Mouse (Mus musculus) ovary, postnatal 14 days (tissue): ENCODE results near the gene Prdx6b.

Experiments
- DNase-seq: peaks from one replicate; pipeline ENCODE4 v3.0.0; 2022; ENCODE audit warnings: low spot score

Gene Prdx6b

DNA sequence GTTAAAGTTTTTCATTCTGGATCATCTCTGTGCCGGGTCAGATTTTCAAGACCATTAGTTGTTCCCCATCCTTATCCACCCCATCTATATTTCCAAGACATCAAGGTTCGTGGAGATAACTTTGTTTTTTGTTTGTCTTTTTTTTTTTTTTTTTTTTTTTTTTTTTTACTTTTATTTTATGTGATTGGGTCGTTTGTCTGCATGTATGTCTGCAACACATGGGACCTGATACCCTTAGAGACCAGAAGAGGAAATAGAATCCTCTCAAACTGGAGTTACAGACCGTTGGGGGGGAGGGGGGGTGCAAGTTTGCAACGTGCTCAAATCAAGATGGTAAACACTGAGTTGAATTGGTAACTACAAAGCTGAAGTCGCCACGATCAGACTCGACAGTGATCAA lies at the start of gene Prdx6b:
Gene Prdx6b, plus strand, starts transcription at position 301 of the 400 bp plus-strand sequence.
- DNase-seq: no peak

DNA sequence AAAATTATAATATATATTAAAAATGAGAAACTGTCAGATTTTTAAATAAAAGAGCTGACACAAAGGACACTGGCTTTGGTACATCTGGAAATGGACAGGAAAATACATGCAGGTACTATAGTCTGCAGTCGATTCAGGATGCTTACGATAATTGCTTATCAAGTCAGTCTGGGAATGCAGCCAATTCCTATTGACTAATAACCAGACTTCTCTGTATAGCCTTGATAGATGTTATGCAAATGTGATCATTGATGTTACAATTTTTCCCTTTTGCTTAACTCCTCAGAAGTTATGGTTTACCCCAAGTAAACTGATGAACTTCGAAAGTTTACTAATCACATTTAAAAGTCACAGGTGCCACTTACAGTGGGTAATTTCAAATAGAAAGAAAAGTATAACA lies 44.8 kb upstream of the Prdx6b start:
- DNase-seq: no peak

DNA sequence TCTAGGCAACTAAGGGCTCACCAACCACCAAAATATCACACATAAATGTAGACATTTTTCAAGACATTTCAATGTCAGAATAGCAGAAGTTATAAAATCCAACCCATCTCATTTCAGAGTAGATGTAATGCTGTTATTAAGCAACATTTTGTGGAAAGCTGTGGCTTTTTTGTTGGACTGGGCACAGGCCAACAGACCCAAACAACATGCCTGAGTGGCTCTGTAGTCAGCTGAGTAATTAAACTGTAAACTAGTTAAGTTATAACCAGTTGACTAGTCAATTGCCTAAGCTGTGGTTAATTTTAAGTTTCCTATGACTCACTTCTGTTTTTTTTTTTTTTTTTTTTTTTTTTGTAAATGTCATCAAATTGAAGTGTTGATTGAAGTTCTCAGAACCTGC lies 44.4 kb upstream of the Prdx6b start:
- no peak for DNase-seq

DNA sequence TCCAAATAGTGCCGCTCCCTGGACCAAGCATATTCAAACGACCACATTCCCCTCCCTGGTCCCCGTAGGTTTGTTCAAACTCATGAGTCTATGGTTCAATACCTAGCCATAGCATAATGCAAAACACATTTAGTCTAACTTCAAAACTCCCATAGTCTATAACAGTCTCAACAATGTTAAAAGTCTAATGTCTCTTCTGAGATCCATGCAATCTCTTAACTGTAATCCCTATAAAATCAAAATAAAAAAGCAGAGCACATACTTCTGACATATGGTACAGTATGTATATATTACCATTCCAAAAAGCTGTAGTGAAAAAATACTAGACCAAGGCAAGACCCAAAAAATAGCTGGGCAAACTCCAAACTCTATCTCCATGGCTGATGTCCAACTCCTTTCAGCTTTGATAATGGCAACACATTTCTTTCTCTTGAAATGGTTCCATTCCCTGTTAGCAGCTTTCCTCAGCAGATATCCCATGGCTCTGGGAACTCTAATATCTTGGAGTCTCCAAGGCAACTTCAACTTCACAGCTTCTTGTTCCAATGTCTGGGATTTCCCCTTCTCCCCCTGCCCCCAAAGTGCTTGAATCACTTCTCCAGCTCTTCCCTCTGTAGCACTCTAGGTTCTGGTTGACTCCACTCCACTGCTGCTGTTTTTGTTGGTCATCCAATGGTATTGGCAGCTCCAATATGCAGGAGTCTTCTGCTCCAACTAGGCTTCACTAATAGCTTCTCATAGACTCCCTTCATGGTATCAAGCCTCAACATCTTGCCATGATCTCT lies 32.2 kb upstream of the Prdx6b start:
- DNase-seq: no peak

DNA sequence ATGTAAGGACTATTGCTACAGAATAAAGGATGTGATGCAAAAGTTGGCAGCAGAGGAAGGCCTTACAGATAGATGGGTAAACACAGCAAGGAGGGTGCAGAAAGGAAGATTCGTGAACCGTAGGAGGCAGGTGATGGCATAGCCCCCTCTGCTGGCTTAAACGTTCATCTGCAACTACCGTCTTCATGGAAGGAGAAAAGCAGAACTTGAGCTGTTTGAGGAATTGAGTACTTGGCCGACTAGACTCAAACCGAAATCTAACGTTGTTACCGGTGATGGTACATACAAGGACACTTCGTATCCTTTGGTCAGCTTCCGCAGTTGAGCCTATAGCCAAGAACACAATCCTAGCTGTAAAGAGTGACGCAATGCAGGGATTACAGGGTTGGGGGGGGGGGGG lies 25.4 kb upstream of the Prdx6b start:
- peak; percentile 63 for DNase-seq

DNA sequence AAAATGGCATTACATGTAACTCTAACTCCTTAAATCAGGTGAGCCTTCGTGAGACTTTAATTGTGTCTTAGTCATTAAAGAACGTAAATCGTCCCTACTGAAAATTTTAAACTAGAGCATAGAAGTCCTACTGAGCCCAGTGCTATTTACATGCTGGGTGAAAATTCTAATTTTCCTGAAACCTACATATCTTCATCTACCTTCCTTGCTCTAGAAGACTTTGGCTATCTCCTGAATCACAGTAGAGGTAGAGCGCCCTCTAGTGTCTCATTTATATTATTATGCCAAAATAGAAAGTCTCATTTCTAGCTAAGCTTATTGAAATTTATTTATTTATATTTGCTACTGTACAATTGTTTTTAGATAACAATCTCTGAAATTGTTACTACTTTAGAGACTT lies 24.2 kb upstream of the Prdx6b start:
- DNase-seq: no peak

DNA sequence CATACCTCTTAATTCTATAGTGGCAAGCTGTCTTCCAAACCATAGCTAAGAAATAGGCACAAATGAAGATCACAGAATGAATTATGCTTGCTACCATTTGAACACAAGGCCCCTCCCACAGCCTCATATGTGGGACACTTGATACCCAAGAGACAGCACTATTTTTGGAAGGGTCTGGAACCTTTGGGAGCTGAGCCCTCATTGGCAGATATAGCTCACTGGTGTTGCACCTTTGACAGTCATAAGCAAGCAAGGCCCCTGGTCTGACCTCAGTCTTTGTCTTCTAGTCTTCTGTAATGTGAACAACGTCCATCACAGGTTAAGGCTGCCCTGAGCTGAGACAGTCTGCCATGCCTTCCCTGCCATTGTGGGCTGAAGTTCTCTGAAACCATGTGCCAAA lies 20.8 kb upstream of the Prdx6b start:
- no peak for DNase-seq

DNA sequence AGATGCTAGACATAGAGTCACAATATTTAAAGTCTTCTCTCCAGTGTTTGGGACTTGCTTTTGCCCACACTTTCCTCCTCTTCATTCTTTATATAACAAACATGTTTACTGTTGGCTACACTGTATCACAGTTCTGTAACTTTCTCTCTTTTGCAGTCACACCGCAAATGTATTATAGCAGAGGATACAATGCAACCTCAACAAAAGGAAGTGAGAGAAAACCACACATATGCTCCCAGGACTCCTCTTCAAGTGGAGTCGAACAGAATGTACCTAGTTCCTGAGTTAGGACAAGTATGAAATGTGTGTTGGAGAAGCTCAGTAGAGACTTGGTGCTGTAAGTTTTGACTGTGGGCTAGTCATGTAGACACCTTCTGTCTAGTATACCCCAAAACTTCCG lies 19.2 kb upstream of the Prdx6b start:
- no peak for DNase-seq

DNA sequence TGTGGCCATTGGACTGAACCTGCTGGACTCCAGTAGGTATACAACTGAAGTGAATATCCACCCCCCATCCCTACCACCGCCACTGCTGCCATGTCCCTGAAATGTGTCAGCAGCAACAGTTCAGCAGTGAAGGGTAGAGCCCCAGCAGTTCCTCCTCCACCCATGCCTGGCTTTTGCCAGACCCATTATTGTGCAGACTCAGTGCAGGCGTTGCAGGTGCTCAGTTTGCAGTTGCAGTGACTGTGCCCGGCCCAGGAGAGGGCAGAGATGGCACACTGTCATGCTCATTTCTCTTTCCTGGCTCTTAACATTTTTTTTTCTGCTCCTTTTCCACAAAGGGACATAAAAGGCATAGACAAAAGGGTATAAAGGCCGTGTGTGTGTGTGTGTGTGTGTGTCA lies 18.5 kb upstream of the Prdx6b start:
- DNase-seq: no peak

DNA sequence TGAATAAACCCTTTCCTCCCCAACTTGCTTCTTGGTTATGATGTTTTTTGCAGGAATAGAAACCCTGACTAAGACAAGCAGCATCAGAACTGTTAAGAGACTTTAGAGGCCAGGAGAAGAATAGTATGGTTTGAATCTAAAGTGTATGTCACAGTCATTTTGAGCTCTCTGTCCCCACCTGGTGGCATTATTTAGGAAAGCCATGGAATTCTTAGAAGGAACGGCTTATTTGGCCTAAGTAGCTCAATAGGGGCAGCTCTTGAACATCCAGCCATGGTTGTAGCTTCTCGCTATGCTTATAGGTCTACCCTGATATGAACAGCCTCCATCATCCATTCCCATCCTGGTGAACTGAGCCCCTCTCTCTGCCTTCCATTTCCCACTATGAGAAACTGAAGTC lies 17.1 kb upstream of the Prdx6b start:
- peak; percentile 20 for DNase-seq

DNA sequence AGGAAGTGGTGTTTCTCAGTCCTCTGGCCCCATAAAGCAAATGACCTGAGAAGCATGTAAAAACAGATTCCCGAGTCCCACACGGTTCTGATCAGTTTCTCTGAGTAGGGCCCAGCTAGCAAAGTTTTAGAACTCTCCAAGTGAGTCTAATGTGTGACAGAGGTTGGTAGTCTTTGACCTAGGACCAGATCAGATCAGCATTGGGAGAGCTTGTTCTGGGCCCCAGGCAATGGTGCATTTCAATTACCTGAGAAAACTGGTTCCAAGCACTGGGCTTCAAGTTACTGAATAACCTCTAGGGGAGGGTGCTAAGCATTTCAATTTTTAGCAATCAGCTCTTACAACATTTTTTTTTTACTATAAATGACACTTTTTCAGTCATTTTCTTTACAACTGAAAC lies 10.1 kb upstream of the Prdx6b start:
- no peak for DNase-seq

DNA sequence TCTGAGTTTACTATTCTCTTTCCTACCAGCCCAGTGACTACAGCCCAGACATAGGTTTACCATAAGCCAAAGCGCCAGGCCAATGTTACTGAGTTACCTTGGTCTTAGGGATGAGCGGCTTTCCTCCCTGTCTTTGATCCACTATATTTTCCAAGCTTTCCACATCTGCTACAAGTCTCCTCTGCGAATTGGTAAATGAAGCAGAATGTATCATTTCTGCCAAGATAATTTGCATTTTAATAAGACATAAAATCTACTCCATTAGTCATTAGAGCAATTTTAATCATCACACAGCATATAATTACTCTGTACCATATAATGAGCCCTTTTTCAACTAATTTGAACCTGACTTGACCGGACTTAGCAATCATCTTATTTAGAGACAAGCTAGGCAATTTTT lies 5.9 kb upstream of the Prdx6b start:
- DNase-seq: no peak

DNA sequence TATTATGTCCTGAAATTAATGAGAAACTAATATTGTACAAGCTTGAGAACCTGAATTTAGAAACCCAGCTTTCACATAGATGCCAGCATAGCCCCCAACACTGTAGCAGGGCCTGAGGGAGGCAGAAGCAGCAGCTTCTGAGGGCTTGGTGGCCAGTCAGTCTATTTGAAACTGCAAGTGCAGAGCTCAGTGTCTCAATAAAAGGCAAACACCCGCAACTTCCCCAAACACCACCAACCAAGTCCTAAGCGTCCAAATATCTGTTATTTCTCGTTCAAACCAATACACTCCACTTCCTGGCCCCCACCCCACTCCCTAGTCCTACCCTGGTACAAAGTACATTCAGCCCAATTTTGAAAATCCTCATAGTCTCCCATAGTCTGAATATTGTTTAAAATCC lies 6.1 kb downstream of the Prdx6b start:
- DNase-seq: no peak

DNA sequence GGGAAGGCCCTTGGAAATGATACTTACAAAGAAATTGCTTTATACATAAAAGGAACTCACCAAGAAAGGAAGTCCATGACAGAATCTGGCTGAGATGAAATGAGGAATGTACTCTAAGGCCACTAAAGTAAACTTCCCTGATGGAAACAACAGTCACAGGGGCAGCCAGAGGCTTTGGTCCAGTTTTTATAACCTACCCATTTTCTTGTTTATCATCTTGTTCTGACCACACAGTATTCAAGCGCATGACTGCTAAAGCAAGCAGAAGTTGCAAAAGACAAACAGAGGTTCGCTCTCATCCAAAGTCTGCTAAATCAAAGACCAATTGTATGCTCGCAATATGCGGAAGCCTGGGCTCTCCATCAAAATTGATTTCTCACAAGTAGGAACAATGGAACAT lies 8.5 kb downstream of the Prdx6b start:
- no peak for DNase-seq

DNA sequence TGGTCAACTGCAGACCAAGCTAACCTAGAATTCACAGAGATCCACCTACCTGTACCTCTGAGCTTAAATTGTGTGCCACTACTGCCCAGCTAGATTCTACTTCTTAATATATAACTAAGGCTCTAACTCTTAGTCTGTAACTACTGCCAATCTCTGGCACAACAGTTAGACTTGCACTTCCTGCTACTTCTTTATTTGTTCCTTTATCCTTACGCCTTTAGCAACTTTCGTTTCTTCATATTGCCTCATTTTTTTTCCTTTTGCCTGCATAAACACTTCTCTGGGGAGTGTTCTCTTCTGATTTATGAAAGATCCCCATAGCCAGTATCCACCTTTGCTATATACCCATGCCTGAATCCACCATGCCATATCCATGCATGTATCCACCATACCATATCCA lies 11.7 kb downstream of the Prdx6b start:
- no peak for DNase-seq

DNA sequence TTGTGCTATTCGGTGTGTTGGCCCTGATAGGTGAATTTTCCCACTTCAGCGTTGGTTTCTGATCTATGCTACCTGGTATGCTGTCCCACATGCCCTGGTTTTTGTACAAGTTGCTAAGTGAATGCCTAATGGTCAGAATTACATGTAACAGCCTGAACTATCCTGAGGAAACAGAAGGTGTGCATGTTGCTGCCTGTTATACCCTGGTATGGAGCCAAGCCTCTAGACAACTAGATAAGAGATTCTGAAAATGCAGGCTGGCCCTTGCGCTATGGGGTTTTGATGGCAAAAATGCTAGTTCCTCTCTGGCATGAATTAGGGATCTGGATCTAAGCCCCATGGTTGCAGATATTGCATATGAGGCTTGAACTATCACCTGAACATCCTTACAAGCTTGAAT lies 15.4 kb downstream of the Prdx6b start:
- no peak for DNase-seq

DNA sequence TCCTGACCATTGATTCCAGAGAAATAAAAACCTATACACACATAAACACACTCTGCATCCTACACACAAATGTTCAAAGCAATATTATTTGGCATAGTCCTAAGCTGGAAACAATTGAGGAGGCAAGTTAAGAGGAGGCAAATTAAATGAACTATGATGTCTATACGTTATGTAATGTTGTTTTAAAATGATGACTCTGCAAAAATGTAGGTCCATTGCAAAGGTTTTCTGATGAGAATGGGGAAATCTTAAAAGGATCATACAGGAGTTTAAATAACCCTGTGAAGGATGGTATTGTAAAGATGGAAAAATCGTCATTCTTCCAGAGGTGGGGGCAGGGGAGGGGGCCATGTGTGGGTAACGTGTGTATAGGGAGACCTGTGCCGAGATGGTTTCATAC lies 17.5 kb downstream of the Prdx6b start:
- DNase-seq: no peak

DNA sequence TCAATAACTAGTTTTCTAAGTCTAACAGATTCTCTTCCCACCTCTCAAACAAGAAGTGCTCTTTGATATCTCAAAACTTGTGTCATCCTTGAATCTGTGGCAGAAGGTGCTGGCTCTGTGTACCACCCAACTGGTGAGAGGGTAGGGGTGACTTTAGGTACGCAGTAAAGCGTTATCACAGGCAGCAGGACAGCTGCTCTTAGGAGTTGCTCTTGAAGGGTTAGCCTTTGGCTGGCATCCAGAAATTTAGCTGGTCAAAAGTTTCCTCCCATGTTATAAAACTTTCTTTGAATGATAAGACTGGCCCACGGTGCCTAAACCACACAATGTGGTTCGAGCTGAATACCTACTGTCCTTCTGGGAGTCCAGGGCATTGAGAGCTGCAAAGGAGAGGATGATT lies 18.5 kb downstream of the Prdx6b start:
- DNase-seq: no peak

DNA sequence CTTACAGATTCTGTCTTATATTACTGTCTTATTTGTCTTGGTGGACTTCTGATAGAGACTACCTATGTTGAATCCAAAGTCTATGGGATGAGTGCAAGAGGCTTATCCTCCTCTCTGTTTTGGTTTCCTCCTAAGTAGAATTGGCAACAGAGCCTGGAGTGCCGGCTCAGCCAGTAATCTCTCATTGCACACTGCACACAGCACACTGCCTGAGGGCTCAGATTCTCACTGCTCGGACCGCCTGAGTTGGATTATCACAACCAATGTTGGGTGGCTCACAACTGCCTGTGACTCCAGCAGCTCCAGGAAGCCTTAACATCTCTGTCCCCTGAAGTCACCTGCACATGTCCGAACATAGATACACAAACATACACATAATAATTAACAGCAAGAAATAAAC lies 19.1 kb downstream of the Prdx6b start:
- DNase-seq: no peak

DNA sequence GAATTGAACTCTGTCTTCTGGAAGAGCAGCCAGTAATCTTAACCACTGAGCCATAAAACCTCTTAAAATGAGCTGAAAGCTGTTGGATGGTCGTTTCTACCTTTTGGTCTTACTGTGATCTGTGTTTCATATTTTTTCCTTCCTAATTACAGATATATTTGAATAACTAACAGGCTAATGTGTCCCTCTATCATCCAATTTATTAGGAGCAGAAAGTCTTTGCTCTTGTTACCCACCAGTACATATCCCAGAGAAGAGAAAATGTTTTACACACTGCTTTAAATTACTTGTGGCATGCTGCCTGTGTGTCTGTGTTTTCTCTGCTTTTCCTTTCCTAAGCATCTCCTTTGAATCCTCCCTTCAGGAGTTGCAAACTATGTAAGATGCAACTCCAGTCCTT lies 21.9 kb downstream of the Prdx6b start:
- no peak for DNase-seq

DNA sequence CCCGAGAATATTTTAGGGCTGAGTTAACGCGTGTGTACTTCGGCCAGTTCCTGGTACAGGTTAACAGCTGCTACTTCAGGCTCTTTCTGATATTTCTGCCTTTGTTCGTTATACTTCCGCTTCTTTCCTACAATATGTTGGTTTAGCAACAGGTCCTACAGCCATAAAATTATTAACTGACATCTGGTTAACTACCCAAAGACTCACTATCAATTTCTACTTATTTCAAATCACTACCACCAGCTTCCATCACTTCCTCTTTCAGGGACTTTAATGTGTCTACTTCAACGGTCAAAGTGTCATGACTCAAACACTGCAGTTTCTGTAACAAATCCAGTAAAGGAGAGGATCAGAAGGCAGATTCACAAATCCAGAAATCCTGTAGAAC lies 22.6 kb downstream of the Prdx6b start:
- DNase-seq: no peak

DNA sequence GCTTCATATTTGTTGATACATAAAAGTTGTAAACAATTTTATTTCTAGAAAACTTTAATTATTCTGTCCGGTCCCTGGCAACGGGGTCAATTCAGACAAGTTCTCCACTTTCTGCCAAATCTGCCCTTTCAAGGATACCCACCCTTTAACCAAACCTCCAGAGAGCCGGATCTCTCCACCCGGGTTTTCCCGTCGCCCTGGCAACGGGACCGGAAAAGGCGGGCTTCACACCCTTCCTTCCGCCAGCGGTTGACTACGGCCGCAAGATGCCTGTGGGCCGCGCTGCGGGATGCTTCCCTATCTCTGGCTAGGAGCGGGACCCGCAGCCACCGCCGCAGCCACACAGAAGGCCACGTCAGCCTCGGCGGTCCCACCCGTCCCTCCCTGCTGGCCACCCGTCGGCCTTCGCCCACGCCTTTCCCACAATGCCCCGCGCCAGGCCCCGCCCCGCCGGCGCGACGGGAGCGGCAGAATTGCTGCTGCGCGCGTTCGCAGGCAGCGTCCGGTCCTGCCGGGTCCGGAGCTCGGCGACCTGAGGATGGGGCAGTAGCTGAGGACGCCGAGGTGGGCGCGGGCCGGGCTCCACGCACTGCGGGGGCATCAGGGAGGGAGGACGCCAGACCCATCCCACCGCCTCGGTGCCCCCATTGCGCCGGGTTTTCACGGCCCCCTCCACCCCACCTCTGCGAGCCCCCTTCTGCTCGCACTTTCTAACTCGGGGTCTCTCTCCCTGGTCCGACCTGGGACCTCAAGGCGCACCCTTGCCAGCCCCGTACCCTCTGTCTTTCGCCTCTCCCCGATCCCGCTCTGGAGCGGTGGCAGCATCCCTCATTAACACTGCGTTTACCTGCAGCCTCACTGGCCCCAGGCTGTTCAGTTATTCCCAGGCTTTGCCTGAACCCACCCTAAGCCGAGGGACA lies 23.2 kb downstream of the Prdx6b start, which contains the start of gene Dnajc10:
Gene Dnajc10, plus strand, starts transcription at position 225 of the 920 bp plus-strand sequence.
- DNase-seq: peak; percentile 86

DNA sequence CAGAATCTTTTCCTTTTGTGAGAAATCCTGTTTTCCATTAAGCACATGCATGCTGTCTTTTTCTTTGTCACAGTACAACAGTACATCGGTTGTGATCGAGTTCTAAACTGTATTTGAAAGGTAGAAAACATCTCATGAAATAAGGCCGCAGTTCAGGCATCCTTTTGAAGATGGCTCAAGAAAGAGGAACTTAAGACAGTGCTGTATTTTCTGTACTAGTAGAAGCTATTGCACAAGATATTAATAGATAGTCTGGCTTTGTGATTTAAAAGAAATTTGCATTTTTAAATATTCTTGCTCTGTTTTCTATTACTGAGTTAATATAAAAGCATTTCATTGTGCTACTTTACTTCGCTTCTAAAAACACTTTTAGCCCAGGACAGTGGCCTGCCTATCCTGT lies 30.6 kb downstream of the Prdx6b start:
- no peak for DNase-seq
